Mouse (Mus musculus): ENCODE data around the gene Slc16a10.
"Not testable (repeated sequence)": the region's sequence is repeated elsewhere in the genome, so short reads cannot be mapped to it uniquely, and the experiment has no call there.

Gene Slc16a10

DNA sequence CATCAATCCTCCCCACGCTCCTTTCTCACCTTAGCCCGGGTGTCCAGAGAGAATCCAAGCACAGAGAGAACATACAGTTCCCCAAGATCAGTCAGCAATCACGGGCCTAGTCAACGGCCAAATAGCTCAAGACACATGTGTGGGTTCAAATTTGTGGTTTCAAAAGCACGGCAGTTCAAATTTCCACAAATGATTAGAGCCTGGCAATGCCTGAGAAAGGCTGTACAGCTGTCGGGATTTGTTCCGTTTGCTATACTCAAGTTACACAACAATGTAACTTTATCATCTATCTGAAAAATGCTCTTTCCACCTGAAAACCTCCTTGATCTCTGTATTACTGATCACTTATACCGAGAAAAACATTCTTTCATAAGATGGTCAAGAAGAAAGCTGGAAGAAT lies 116.5 kb downstream of the Slc16a10 start:
- no peak for DNase-seq (ENCODE audit: low spot score)

DNA sequence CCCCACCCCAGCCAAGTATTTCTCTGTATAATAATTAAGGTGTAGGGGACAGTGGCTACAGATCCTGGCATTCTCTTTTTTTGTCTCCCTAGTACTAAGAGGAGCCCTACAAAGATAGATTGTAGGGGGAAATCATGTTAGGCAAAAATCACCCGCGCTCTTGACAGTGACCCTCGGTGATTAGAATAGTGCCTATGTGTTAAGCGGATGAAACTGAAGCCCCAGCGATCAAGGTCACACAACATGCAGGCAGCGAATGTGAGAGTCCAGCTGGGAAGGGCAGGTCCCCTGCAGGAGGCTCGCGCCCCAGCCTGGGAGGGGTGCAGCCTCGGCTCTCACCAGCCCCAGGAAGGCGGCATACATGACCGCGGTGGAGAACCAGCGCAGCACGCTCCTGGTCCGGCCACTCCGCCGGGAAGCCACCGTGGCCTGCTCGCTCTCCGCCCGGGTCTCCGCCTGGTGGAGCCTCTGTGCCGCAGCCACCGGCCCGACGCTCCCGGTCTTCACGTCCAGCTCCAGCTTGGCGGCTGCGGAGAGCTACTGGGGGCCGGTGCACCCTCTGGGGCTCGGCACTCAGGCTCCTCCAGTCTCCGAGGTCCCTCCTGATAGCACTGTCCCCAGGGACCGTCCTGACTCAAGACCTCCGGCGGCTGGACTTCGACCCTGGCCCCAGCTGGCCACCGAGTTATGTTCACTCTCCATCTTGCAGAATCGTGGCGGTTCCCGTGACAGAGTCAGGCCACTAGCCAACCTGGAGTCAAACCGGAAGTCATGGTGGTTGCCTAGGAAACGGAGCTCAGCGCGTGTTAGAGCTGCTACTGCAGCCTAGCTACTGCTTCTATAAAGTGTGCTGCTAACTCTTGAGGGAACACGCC lies 117.3 kb downstream of the Slc16a10 start, which contains the start of gene Mfsd4b1:
Gene Mfsd4b1, minus strand, starts transcription at position 715 of the 875 bp plus-strand sequence.
- peak; percentile 82 for DNase-seq (ENCODE audit: low spot score)

DNA sequence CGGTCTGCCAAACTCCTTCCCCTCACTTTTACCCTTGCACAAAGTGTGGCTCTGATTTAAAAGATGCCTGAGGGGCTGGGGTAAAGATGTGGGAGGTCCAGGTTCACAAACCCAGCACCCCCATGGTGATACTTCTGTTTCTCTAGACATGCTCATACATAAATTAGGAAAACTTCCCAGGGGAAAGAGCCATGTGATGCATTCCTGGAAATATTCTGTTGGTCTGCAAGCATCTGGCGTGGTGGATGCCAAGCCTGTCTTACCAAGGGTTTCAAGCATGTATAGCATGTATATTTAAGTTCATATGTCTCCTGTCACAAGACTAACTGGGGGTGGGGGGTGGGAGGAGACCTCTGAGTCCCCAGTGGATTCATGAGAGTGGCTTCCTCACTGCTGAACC lies 121.7 kb downstream of the Slc16a10 start:
- DNase-seq (ENCODE audit: low spot score): no peak

DNA sequence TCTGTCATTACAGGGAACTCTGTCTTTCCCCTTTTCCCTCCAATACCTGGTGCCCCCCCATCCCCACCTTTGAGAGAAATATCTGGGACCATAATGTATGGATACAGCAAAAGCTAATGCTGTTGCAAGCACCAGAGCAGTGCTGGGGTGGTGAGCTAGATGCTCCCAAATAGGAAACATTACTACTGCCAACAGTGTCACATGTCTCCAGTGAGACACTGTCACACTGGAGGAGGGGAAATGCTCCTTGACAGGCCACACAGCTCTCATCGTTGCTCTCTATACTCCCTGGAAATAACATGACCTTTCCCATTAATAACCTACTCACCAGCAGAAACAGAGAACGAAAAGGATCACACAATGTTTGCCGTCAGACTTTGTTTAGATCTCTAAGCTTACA lies 122.6 kb downstream of the Slc16a10 start:
- no peak for DNase-seq (ENCODE audit: low spot score)

DNA sequence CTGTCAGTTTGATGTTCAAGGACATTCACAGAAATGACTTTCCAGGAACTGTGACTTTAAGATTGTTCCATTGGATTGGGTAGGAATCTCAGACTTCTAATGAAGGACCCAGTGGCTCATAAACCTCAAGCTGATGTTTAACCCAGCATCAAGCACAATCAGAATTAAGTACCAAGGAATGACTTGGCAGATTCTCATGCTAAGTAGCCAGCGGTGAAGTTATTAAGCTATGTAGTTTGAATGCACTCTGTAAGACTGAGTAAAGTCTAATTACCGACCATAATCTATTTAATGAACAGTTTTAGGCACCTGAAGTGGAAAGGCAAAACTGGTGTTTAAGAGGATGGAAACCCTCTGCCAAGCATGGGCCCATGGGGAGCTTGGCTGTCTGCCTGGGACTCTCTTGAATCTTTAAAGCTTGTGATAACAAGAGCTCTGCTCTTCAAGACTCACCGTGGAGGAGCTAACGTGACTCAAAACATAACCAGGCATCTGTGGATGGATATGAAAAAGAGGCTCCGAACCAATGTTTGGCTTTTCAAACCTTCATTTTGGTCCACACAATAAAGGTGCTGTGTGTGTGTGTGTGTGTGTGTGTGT lies 123.7 kb downstream of the Slc16a10 start:
- DNase-seq (ENCODE audit: low spot score): no peak

DNA sequence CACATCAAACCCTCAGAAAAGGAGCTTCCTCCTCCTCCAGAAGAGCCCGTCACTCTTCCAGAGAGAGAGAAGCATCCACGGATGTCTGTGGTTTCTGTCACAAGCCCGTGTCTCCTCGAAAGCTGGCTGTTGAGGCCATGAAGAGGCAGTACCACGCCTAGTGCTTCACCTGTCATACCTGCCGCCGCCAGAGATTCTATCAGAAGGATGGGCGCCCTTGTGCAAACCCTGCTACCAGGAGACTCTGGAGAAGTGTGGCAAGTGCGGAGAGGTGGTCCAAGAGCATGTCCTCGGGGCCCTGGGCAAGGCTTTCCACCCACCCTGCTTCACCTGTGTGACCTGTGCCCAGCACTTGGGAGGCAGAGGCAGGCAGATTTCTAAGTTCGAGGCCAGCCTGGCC lies 132.5 kb downstream of the Slc16a10 start:
- DNase-seq (ENCODE audit: low spot score): no peak

DNA sequence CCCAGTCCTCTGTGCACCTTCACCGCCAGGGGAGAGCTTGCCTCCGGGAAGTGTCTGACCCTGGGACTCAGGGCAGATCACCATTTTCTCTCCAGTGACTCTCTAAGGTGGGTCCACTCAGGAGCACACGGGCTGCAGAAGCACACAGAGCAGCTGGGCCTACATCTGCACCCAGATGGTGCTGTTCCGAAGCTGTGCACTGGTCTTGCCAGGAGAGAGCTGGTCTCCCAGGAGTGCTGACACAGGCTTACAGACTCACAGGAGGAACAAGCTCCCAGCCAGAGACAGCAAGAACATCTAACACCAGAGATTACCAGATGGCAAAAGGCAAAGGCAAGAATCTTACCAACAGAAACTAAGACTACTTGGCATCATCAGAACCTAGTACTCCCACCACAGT lies 133.2 kb downstream of the Slc16a10 start:
- DNase-seq (ENCODE audit: low spot score): not testable (repeated sequence)

DNA sequence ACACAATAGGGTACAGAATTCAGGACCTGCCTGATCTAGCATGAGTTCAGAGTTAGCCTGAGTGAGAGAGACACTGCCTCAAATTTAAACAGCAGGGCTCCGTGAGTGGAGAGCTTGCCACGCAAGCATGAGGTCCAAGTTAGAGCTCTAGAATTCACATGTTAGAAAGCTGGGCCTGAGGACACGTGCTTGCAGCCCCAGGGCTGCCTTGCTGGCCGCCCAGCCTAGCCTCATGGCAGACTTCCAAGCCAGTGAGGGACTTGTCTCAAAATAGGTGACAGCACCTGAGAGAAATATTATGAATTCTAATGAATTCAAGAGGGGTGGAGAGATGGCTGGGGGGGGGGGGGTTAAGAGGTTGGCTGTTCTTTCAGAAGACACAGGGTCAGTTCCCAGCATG lies 134.1 kb downstream of the Slc16a10 start:
- DNase-seq (ENCODE audit: low spot score): no peak

DNA sequence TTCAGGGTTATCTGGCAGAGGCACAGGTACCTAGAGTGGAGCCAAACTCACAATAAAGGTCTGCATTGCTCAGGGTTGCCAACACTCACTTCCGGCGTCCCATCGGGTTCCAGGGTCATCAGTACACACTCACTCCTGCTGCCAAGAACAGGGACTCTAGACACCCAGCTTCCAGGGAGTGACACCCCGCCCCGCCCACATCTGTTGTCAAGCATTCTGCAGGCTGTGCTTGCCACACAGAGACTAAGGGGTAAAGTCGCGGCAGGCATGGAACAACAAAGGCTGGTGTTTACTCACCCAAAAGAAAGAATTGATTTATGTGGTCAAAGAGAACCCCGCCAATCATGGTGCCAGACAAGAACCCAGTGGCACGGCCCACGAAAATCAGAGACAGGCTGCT lies 135.1 kb downstream of the Slc16a10 start:
- no peak for DNase-seq (ENCODE audit: low spot score)

DNA sequence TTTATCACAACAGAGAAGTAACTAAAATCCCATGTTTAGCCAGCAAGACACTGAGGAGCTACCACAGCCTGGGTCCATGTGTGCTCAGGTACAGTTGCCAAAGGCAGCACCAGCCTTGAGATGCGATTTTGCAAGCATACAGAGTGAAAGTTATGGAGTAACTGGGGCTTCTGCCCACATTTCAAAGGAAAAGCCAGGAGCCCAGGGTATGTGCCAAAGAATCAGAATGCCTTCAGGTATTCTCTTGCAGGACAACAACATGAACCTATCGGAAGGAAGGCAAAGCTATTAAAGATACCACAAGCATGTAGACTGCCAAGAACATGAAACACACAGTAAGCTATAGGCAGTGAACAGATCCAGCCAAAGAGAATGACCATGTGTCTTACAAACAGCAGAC lies 141.3 kb downstream of the Slc16a10 start:
- no peak for DNase-seq (ENCODE audit: low spot score)

DNA sequence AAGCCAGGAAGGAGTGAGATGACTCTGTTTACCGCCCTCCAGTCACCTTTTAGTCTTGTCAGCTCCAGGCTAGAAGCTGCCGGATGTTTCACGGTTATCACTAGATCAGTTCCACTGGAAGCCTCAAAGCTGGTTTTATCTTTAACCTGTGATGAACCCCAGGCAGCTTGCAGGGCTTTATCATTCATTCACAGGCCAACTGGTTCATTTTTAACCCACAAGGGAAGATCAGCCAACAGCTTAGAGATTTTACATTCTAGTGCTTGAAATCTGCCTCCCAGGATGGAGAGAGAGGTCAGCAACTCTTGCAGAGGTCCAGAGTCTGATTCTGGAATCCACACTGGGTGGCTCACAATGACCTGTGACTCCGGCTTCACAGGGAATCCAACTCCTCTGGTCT lies 150.9 kb downstream of the Slc16a10 start:
- no peak for DNase-seq (ENCODE audit: low spot score)

DNA sequence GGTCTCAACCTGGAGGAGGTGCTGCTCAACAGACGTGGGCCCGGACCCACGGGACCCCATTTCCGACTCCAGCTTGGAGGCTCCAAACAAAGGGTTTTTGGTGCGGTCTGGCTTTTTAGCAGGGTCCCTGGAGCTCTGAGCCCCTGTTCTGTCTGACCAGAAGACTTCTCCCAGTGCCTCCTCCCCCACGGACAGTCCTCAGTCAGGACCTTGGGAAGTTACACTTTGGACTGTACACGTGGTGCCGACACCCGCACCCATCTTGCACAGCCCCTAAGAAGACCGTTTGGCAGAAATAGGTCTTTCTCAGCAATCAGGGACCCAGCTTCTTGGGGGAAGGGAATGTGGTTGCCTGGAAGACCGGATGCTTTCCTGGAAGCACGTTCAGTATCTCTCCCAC lies 155.6 kb downstream of the Slc16a10 start, which contains the start of gene Mfsd4b5:
Gene Mfsd4b5, minus strand, starts transcription at position 181 of the 400 bp plus-strand sequence.
- no peak for DNase-seq (ENCODE audit: low spot score)

Measured in layer of hippocampus, adult 9-10 months (tissue).